Mouse (Mus musculus): ENCODE results near the gene Ermard. TPM values are rescaled to one million over a fixed set of nuclear protein-coding genes. Genes with fewer than 3 reads are reported as not detected.
"Not testable (repeated sequence)": the region's sequence is repeated elsewhere in the genome, so short reads cannot be mapped to it uniquely, and the experiment has no call there.

Gene Ermard
- polyA plus RNA-seq, 1 experiment from 2014 or later = 68.3 TPM

DNA sequence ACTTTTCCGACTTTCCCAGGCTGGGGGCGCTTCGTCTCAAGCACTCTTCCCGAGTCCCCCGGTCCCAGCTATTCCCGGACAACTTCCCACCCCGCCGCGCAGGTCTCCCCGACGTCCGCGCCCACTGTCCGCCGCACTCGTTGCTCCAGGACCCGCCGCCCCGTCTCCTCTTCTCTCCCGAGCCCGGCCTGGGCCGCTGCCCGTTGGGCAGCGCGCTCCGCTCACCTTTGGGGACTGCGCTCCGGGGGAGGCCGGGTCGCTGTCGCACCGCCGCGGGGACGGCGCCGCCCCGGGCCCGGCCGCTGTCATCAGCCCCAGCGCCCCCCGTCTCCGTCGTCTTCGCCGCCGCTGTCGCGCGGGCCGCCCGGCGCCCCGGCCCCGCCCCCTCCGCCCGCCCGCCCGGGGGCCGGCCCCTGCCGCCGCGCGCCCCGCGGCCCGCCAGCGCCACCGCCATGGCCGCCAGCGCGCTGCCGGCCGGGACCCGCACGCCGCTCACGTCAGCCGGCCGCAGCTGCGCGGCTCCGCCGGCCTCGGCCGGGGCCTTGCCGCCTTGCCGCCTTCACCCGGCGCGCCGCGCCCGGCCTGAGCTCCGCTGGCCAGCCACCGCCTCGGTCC, 17.0 kb upstream of the Ermard start:
- H3K9me3 ChIP-seq (replicated peaks; ENCODE audit: control insufficient read depth, low read length); H3K4me2 ChIP-seq (ENCODE audit: low read depth, low read length); H3K4me1 ChIP-seq (ENCODE audit: control insufficient read depth, insufficient read depth, low read length); H3K27me3 ChIP-seq (ENCODE audit: control insufficient read depth, insufficient read depth, low read length); H3K4me3 ChIP-seq (ENCODE audit: low read length); H3K27ac ChIP-seq (ENCODE audit: low read length); H3K36me3 ChIP-seq (ENCODE audit: control insufficient read depth, insufficient read depth); H3K9ac ChIP-seq (ENCODE audit: low read length): not testable (repeated sequence)
- peak; percentile 82 for ATAC-seq (replicated peaks; ENCODE audit: extremely low read depth, insufficient read depth, low FRiP score)
- WGBS = no CpG with 5 or more reads among the region's 97 CpGs

DNA sequence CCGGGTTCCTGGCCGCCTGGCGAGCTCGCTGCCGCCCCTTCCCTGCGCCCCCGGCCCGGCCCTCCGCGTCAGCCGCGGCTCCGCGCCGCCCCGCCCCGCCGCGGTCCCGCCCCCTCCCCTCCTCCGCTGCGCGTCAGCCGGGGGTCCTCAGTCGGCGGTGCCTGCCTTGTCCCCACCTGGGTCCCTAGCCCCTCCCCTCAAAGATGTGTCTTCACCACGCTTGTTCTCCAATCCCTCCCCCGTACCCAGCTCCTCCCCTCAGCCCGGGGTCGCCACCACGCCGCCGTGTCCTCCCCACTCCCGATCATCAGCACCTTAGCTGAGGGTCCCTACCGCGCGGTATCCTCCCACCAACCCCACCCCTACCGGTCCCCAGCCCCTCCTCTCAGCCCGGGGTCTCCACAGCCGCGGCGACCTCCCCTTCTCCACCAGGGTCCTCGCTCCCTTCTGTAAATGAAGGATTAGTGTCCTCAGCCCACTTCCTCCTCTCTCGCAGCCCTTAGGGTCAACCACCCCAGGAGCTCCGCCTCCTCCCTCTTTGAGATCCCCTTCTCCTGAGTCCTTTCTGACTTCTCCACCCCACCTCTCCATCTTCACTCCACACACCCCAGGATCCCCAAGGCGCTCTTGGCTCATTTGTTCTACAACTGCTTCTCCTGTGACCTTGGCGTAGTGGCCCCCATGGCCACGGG, 16.4 kb upstream of the Ermard start:
- peak; percentile 75 for ATAC-seq (replicated peaks; ENCODE audit: extremely low read depth, insufficient read depth, low FRiP score)
- not testable (repeated sequence) for H3K4me3 ChIP-seq (ENCODE audit: low read length); H3K9me3 ChIP-seq (replicated peaks; ENCODE audit: control insufficient read depth, low read length); H3K27me3 ChIP-seq (ENCODE audit: control insufficient read depth, insufficient read depth, low read length); H3K4me1 ChIP-seq (ENCODE audit: control insufficient read depth, insufficient read depth, low read length); H3K9ac ChIP-seq (ENCODE audit: low read length); H3K4me2 ChIP-seq (ENCODE audit: low read depth, low read length); H3K27ac ChIP-seq (ENCODE audit: low read length); H3K36me3 ChIP-seq (ENCODE audit: control insufficient read depth, insufficient read depth)
- WGBS = no CpG with 5 or more reads among the region's 48 CpGs

DNA sequence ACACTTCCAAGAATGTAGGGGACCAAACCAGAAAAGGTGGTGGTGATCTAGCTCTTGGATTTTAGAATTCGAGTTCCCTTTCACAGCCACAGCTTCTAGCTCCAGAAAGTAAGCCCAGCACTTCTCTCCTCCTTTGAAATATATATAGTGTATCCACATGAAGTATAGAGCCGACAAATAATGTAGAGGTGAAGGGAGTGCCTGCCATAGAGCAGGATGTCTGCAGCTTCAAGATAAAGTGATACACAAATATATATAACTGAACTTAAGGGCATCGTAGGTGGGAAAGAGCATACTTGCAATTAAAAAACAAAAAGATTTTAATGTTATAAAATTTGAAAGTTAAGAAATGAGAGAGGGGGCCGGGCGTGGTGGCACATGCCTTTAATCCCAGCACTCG, 15.5 kb upstream of the Ermard start:
- WGBS = no CpG with 5 or more reads among the region's 6 CpGs
- H3K27ac ChIP-seq (ENCODE audit: low read length); H3K4me2 ChIP-seq (ENCODE audit: low read depth, low read length); H3K9ac ChIP-seq (ENCODE audit: low read length); ATAC-seq (replicated peaks; ENCODE audit: extremely low read depth, insufficient read depth, low FRiP score); H3K4me3 ChIP-seq (ENCODE audit: low read length); H3K27me3 ChIP-seq (ENCODE audit: control insufficient read depth, insufficient read depth, low read length); H3K4me1 ChIP-seq (ENCODE audit: control insufficient read depth, insufficient read depth, low read length); H3K9me3 ChIP-seq (replicated peaks; ENCODE audit: control insufficient read depth, low read length); H3K36me3 ChIP-seq (ENCODE audit: control insufficient read depth, insufficient read depth): not testable (repeated sequence)

DNA sequence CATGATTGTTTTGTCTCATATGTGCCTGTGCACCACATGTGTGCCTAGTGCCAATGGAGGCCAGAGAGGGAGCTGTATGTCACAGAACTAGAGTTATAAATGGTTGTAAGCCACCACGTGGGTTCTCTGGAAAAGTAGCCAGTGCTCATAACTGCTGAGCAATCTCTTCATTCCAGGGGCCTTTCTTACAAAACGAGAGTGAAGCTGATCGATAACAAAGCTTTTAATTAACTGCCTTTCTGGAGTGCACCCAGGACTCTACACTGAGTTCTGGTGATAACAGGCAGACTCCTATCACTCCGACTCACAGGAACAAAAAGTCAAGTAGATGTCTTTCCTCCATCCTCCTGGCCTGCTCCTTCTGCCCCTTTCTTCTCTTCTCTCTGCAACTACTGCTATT, 9.6 kb upstream of the Ermard start:
- H3K4me1 ChIP-seq (ENCODE audit: control insufficient read depth, insufficient read depth, low read length); H3K9me3 ChIP-seq (replicated peaks; ENCODE audit: control insufficient read depth, low read length); H3K4me3 ChIP-seq (ENCODE audit: low read length); H3K27me3 ChIP-seq (ENCODE audit: control insufficient read depth, insufficient read depth, low read length); H3K27ac ChIP-seq (ENCODE audit: low read length); ATAC-seq (replicated peaks; ENCODE audit: extremely low read depth, insufficient read depth, low FRiP score); H3K4me2 ChIP-seq (ENCODE audit: low read depth, low read length); H3K9ac ChIP-seq (ENCODE audit: low read length); H3K36me3 ChIP-seq (ENCODE audit: control insufficient read depth, insufficient read depth): not testable (repeated sequence)
- WGBS = no CpG with 5 or more reads among the region's 4 CpGs

DNA sequence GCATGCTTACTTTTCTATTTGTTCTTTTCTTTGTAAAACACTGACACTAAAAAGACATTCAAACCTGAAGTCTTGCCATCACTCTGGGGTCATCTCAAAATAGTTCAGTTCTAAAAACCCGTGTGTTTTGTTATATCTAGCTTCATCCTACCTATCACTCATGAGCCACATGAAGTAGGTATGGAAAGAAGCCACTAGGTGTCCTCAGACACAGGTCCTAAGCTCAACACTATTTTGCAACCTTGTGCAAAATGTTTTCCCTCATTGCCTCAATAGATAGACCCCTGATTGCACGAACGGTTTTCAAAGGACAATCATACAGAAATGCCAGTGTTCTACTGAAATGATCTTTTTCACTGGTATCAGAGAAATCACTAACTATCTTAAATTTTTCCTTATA, 553 bp upstream of the Ermard start:
- H3K36me3 ChIP-seq (ENCODE audit: control insufficient read depth, insufficient read depth); H3K27me3 ChIP-seq (ENCODE audit: control insufficient read depth, insufficient read depth, low read length); ATAC-seq (replicated peaks; ENCODE audit: extremely low read depth, insufficient read depth, low FRiP score); H3K9me3 ChIP-seq (replicated peaks; ENCODE audit: control insufficient read depth, low read length); H3K4me2 ChIP-seq (ENCODE audit: low read depth, low read length); H3K27ac ChIP-seq (ENCODE audit: low read length); H3K4me3 ChIP-seq (ENCODE audit: low read length); H3K4me1 ChIP-seq (ENCODE audit: control insufficient read depth, insufficient read depth, low read length); H3K9ac ChIP-seq (ENCODE audit: low read length): not testable (repeated sequence)
- WGBS = no CpG with 5 or more reads among the region's 3 CpGs

DNA sequence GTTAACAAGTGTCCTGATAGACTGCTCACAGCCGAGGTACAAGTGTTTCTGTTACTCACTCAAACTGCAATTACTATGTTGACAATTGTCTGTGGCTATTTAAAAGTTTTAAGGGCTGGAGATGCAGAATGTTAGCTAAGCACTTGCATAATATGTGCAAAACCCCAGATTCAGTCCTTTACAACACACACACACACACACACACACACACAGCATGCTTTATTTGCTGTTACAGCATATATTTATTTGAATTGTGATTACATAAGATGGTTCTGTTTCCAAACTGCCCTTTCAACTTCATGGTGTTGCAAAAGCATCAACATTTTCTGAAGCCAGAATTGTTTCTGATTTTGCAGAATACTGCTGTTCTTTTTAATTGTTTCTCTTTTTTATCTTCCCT, 9.3 kb downstream of the Ermard start:
- not testable (repeated sequence) for H3K4me3 ChIP-seq (ENCODE audit: low read length); H3K9ac ChIP-seq (ENCODE audit: low read length); H3K36me3 ChIP-seq (ENCODE audit: control insufficient read depth, insufficient read depth); H3K4me1 ChIP-seq (ENCODE audit: control insufficient read depth, insufficient read depth, low read length); H3K27ac ChIP-seq (ENCODE audit: low read length); H3K9me3 ChIP-seq (replicated peaks; ENCODE audit: control insufficient read depth, low read length); H3K27me3 ChIP-seq (ENCODE audit: control insufficient read depth, insufficient read depth, low read length); H3K4me2 ChIP-seq (ENCODE audit: low read depth, low read length); ATAC-seq (replicated peaks; ENCODE audit: extremely low read depth, insufficient read depth, low FRiP score)
- WGBS = no CpG with 5 or more reads among the region's 1 CpGs

DNA sequence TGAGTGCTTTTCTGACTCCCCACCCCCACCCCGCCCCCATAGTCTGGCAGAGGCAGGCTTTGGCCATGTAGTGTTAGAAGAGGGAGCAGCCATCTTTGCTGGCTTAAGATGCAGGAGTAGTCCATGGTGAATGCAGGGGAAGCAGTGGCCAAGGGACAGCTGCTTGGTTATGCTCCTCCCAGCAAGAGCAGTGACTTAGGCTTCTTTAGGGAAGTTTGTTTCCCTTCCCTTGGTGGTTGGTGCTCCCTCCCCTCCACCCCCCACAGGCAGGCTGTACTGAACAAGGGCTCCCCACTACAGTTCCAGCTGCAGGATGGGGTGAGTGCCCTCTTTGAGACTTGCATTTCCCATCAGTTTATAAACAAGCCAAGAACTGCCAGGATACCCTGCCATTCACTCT, 11.8 kb downstream of the Ermard start:
- not testable (repeated sequence) for H3K9me3 ChIP-seq (replicated peaks; ENCODE audit: control insufficient read depth, low read length); H3K4me3 ChIP-seq (ENCODE audit: low read length); H3K4me2 ChIP-seq (ENCODE audit: low read depth, low read length); H3K27me3 ChIP-seq (ENCODE audit: control insufficient read depth, insufficient read depth, low read length); H3K36me3 ChIP-seq (ENCODE audit: control insufficient read depth, insufficient read depth); ATAC-seq (replicated peaks; ENCODE audit: extremely low read depth, insufficient read depth, low FRiP score); H3K9ac ChIP-seq (ENCODE audit: low read length); H3K27ac ChIP-seq (ENCODE audit: low read length); H3K4me1 ChIP-seq (ENCODE audit: control insufficient read depth, insufficient read depth, low read length)
- 38% methylated on average over 1 of the region's 1 CpGs for WGBS

DNA sequence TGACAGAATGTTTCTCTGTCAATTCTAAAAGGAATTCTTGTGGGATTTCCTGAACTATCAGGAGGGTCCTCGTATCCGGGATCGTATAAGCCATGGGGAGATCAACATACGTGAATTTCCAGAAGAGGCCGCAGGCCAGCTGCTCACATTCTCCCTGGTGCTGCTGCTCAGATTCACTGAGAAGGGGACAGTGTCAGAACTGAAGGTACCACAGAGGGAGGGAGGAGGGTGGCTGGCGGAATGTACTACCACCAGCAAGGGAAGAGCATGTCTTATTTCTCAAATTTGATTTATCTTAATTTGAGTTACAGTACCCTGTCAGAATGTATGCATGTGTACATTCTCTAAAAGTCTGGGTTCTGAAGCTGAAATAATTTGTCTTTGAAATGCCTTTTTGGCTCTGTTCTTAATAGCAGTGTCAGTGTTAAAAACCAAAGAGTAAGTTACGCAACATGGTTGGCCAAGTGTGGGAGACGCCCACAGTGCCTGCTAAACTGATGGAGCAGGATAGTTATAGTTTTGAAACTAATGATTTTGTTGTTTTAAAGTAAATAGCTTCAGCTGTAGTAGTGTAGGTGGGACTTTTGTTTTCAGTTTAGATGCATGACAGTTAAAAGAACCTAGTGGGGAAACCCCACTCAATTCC, 12.3 kb downstream of the Ermard start:
- H3K4me2 ChIP-seq (ENCODE audit: low read depth, low read length); H3K27me3 ChIP-seq (ENCODE audit: control insufficient read depth, insufficient read depth, low read length); H3K9ac ChIP-seq (ENCODE audit: low read length); ATAC-seq (replicated peaks; ENCODE audit: extremely low read depth, insufficient read depth, low FRiP score); H3K36me3 ChIP-seq (ENCODE audit: control insufficient read depth, insufficient read depth); H3K9me3 ChIP-seq (replicated peaks; ENCODE audit: control insufficient read depth, low read length); H3K4me1 ChIP-seq (ENCODE audit: control insufficient read depth, insufficient read depth, low read length); H3K4me3 ChIP-seq (ENCODE audit: low read length); H3K27ac ChIP-seq (ENCODE audit: low read length): not testable (repeated sequence)
- WGBS = 94% methylated on average over 5 of the region's 8 CpGs

DNA sequence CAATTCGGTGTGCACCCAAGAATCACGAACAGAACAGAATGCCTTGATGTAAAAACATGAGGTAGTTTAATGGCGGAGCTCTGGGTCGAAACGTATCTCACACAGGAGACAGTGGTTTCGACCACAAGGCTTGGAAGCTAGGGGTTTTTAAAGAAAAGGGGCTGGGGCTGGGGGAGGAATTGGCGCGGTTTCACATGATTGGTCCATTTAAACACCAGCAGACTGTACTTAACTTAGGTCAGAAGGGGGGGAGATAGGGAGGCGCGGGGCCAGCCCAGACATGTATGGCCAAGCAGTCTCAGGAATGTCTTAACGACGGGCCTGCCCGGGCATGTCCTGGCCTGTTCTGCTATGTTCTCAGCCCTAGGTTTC, 12.8 kb downstream of the Ermard start:
- H3K4me2 ChIP-seq (ENCODE audit: low read depth, low read length); H3K9me3 ChIP-seq (replicated peaks; ENCODE audit: control insufficient read depth, low read length); H3K4me3 ChIP-seq (ENCODE audit: low read length); H3K27ac ChIP-seq (ENCODE audit: low read length); H3K36me3 ChIP-seq (ENCODE audit: control insufficient read depth, insufficient read depth); ATAC-seq (replicated peaks; ENCODE audit: extremely low read depth, insufficient read depth, low FRiP score); H3K27me3 ChIP-seq (ENCODE audit: control insufficient read depth, insufficient read depth, low read length); H3K9ac ChIP-seq (ENCODE audit: low read length): not testable (repeated sequence)
- WGBS = 94% methylated on average over 12 of the region's 13 CpGs
- peaks cover 14% of the 10 kb centered on the region for H3K4me1 ChIP-seq (ENCODE audit: control insufficient read depth, insufficient read depth, low read length)

Measured in heart, embryonic 16.5 days (tissue).